Mouse (Mus musculus): ENCODE results near the gene Morc3.

DNA sequence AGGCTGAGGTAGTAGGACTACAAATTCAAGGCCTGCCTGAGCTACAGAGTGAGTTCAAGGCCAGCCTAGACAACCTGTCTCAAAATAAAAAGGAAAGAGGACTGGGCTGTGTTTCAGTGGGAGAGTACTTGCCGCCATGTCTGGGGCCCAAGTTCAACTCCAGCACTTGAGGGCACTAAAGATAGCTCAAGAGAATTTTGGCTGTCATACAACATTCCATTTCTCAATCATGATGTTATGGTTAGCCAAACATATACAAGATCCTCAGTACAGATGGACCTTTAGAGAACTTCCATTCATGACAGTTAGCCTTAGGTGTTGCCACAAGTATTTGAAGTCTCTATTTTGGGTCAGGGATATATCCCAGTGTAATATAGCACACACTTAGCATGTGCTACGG is 2.2 kb downstream of the Morc3 start:
- TF ChIP-seq CTCF (IDR thresholded peaks at IDR 0.05; ENCODE audit: low read depth) (no peak), EP300 (IDR thresholded peaks at IDR 0.05; ENCODE audit: low read depth) (no peak)
